8 mouse cellular contexts compared by ENCODE assay signal in the genomic region with DNA sequence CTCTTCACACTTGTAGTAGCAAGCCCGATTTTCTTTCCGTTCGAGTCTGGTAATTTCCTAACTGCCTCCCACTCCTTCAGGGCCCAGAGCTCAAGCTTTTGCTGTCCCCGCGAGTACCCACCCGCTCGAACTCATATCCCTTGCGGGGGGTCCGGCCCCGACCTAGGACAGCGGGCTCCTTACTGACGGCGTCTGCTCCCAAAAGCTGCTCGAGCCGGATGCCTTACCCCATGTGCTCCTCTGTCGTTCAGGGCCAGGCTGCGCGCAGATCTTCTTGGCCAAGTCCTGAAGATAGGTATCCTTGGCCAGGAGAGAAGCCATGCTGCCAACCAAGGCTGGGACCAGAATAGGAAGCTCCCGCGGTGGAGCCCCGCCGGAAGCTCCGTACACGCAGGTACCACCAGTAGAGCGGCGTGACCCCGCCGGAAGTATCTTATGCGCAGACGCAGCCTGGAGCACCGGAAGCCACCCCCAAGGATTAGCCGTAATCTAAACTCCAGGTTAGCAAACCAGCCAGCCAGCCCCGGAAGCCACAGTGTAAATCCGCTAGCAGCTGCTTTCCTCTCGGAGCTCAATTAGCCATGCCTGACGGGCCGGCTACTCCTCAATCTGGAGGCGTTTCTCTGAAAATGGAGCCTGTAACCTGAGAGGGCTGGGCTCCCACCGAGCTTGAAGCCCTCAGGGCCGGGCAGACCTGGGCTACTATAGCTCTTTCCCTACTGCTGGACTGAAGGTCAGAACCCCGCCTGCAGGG. TPM values are rescaled to one million over a fixed set of nuclear protein-coding genes. Genes with fewer than 3 reads are reported as not detected.
DNase-seq lines count a peak whose midpoint lies in the region; ATAC-seq lines count a peak whose summit lies in the region.

A gene (minus strand): TSS at position 413 of the 754 bp plus-strand sequence.

- H3K4me1 ChIP-seq in hindbrain, embryonic 15.5 days (replicated peaks): peaks cover 38% of the 10 kb centered on the region

- H3K27me3 ChIP-seq in hindbrain, embryonic 15.5 days: no peaks in the 10 kb centered on the region

- no peaks in the 10 kb centered on the region for H3K9me3 ChIP-seq in hindbrain, embryonic 15.5 days

- H3K27ac ChIP-seq in hindbrain, embryonic 15.5 days (replicated peaks): peak within 1 kb of the TSS; percentile 82

- peak within 1 kb of the TSS; percentile 69 for H3K4me3 ChIP-seq in hindbrain, embryonic 15.5 days

- under 1% methylated on average over 41 of the region's 41 CpGs for WGBS in hindbrain, embryonic 15.5 days

- peak within 1 kb of the TSS; percentile 68 for H3K9ac ChIP-seq in hindbrain, embryonic 15.5 days

- peak; percentile 96 for ATAC-seq in hindbrain, embryonic 15.5 days (ENCODE audit: low FRiP score, low read depth)

- peaks cover 48% of the 10 kb centered on the region for H3K36me3 ChIP-seq in hindbrain, embryonic 15.5 days

- H3K4me2 ChIP-seq in hindbrain, embryonic 15.5 days: peak within 1 kb of the TSS; percentile 66

- peak; percentile 99 for DNase-seq in T-cell, adult 2 months (ENCODE audit: low spot score)
- peak; percentile 95 to 97 for DNase-seq in cerebellum, postnatal 36 days
- DNase-seq in frontal cortex, postnatal 36 days (ENCODE audit: low spot score in 2 of 2): peak; percentile 97 to 99
- DNase-seq in left cerebral cortex, adult 11 months (ENCODE audit: low spot score): peak; percentile 95
- DNase-seq in lung, postnatal 4 days: peak; percentile 95 to 97
- DNase-seq in retina, postnatal 7 days (ENCODE audit: low read depth, low spot score): peak; percentile 92
- DNase-seq in urinary bladder, adult 2 months (ENCODE audit: low spot score): peak; percentile 86

RNA-seq across cellular contexts. Expression of the gene that starts here (rescaled TPM):
- 28.9 and 31.2 TPM in 2 replicates for polyA plus RNA-seq in hindbrain, embryonic 15.5 days (2015; fragmentation: Nextera tagmentation; extraction: Ambion mirVana)
- polyA plus RNA-seq in urinary bladder, adult 2 months (2012; rRNA removed): 15.7 and 16.3 TPM in 2 replicates

Comparison
In these comparisons a context has a peak if more than half of its experiments do, and no peak if none do; other contexts are left out.
1. Peak in every context shown above with its lines: DNase-seq, ATAC-seq, H3K4me3 ChIP-seq and H3K27ac ChIP-seq.